Mouse (Mus musculus) layer of hippocampus, adult 9-11 months (tissue): ENCODE data around the gene Fkbp5.
"Not testable (repeated sequence)": the region's sequence is repeated elsewhere in the genome, so short reads cannot be mapped to it uniquely, and the experiment has no call there.

Experiments
- DNase-seq: peaks from one replicate; pipeline ENCODE4 v3.0.0; 2022

Fkbp5 gene

DNA sequence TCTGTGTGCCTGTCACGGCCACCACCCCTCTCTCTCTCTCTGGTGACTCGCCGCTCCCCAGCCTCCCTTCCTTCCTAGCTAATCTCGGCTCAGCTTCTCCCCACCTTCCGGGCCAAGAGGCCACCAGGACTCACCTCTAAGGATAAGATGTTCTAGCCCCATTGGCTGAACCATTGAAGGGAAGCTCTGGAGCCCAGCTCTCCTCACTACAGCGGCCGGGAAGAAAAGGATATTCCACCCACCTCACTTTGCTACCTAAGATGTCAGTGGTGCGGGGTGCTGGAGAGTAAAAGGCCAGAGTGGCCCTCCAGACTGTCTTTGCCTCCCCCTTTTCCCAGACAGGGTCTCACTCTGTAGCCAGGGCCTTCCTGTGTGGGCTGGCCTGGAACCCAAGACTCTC lies 152.2 kb downstream of the Fkbp5 start, which contains the start of gene Tulp1:
Gene Tulp1, minus strand, starts transcription at position 101 of the 400 bp plus-strand sequence.
- DNase-seq: no peak

DNA sequence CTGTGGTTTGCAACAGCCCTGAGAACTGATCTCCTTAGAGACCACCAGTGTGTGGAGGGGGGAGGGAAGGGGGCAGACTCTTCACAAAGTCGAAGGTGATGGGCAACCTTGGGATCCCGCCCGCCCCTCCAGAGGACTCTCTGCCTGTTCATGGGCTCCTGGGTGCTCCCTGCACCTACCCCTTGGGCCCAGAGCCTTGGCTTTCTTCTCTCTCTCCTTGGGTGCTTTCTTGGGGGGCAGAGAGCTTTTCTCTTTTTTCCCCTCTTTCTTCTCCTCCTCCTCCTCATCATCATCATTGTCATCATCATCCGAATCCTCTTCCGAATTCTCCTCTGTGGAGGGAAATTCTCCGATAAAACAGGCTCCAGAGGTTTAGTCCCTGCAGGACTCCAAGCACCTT lies 153.8 kb downstream of the Fkbp5 start:
- no peak for DNase-seq

DNA sequence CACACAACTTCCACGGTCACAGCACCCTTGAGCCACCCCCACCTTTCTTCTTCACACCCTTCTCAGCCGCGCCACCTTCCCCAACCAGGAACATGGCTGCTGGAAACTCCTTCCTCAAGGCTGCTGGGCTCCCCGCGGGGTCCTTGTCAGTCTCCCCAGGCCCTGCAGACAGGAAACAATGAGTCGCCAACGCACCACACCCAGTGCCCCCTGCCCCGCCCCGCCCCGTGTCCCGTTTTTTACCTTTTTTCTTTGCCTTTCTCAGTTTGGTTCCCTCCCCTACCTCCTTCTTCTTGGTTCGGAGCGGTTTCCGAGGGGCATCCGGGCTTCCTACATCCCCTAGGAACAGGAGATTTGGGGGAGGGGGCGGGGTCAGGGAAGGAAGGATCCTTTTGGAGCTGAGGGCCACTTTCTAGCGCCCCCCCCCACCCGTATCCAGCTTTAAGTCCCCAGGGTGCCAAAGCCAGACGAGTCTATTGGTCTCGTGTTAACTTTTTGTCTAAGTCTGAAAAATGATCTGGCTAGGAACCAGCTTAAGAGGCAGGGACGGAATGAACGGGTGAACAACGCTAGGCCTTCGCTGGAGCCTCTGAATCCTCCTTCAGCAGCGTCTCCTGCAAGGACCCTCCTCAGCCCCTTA lies 154.6 kb downstream of the Fkbp5 start:
- DNase-seq: no peak

DNA sequence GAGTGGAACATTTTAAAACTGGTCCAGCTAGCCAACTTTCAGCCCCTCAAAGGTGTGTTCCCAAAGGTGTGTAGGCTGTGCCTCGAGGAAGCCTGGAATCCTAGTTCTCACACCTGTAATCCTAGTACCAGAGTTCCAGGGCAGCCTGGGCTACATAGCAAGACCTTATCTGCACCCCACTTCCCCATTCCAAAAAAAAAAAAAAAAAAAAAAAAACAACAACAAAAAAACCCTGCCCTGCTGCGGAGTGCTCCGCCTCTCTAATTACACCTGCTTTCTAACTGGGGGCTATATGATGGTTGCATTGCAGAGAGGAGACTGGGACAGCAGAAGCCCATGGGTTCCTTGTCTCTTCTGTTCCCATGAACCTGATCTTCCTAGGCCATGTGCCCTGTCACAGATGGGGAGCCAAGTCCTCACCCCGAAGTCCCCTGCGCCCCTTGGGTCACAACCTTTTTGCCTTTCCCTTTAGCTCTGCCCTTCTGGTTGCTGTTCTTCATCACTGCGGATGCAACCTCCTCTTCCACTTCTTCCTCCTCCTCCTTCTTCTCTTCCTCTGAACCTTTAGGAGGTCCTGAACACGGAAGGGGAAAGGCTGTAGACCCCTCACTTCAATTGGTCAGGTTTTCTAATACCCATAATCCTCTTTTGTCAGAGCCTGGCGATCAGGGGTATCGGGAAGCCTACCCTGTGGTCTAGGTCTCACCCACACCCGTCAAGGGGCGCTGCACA lies 155.2 kb downstream of the Fkbp5 start:
- no peak for DNase-seq

DNA sequence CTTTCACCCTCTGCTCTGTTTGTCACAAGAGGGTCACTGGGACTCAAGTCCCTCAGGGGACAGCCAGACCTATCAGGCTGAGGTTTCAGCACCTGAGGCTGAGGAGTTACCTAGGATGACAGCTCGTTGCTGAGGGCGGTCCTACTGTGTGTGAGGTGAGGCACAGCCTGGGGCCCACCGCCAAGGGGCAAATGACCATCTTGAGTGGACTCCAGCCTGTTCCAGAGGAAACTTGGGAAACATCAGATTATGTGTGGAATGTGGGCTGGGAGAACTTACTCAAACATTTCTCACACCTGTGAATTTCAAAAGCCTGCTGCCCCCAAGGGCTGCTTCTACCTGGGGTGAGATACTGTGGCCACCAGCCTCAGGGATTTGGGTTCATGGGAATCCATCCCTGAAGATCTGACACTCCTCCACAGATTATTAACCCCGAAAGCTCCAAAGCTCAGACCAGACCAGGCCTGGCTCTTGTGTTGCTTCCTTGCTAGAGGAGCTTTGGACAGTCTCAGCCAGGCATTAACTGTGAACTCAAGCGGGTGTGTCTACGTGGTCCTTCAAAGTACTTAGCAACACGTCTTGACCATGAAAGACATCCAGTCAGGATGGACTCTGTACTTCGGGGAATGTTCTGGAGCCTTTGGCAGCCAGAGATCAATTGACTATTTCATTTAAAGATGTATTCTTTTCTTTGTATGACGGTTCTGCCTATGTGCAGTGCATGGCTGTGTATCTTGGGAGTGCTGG lies 156.6 kb downstream of the Fkbp5 start:
- no peak for DNase-seq

DNA sequence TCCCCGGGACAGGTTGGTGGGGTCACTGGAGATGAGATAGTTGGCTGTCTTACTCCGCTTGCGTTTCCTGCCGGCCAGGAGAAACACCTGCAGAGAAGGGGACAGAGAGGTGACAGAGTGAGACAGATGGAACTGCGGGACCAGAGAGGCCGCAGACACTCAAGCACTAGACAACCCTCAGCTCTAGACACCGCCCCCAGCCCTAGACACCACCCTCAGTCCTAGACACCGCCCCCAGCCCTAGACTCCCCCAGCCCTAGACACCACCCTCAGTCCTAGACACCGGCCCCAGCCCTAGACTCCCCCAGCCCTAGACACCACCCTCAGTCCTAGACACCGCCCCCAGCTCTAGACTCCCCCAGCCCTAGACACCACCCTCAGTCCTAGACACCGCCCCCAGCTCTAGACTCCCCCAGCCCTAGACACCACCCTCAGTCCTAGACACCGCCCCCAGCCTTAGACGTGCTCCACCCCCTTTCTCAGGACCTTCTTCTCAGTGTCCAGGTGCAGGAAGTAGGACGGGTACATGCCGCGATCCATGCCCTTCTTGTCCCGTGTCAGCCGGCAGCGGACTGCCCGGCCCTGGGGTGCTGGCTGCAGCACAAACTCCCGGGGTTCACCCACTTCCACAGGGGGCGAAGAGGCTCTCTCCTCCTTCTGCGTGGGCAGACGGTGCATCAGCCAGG lies 158.6 kb downstream of the Fkbp5 start:
- DNase-seq: not testable (repeated sequence)

DNA sequence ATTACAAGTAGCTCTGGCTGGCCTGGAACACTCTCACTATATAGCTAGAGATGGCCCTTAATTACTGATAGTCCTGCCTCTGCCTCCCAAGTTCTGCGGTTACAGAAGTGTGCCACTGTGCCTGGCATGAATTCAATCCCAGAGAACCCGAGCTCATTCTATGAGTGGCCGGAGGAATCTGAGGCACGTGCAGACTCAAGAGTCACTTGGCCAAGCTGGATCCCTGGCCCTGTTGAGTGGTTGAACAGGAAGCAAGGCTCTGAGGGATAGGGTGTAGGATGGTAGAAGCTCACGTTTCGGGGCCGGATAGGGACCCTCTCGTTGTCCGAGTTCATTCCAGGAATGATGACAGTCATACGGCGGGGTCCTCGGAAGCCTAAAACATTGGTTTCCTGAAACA lies 161.5 kb downstream of the Fkbp5 start:
- DNase-seq: no peak

DNA sequence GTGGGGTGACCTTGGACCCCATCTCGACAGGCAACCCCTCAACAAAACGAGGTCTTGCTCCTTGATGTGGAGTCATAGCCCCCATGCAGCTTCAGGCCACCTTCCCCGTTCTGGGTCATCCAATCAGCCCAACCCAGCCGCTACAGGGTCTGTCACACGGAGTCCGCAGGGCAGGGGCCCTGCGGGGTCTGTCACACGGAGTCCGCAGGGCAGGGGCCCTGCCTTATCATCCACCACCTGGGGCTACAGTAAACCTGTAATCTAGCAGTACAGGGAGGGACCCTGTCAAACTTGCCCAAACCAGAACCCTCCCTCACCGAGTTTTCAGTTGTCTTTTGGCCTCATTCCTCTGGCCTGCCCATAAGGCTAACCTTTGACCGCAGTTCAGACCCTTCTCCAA lies 165.3 kb downstream of the Fkbp5 start:
- DNase-seq: no peak

DNA sequence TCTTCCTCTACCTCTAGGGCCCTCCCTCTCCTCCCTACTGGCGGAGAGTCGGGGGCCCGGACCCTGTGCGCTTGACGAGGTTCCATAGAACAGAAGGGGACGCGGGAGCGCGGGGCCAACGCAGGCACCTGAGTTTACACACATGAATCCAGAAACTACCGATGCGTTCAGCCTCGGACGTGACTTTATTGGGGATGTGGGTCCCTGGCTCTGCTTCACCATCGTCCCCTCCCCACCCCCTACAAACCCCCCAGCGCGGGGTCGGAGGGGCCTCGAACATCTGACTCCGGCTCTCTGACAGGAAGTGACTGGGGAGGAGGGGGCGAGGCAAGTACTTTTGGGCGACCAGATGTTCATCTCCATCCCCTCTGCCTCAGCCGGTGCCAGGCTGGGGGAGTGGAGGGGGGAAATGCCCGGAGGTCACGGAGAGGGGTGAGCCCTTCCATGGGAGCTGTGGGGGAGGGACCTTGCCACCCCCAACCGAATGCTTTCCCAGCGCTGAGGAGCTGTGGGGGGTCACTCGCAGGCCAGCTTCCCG lies 165.9 kb downstream of the Fkbp5 start:
- no peak for DNase-seq

DNA sequence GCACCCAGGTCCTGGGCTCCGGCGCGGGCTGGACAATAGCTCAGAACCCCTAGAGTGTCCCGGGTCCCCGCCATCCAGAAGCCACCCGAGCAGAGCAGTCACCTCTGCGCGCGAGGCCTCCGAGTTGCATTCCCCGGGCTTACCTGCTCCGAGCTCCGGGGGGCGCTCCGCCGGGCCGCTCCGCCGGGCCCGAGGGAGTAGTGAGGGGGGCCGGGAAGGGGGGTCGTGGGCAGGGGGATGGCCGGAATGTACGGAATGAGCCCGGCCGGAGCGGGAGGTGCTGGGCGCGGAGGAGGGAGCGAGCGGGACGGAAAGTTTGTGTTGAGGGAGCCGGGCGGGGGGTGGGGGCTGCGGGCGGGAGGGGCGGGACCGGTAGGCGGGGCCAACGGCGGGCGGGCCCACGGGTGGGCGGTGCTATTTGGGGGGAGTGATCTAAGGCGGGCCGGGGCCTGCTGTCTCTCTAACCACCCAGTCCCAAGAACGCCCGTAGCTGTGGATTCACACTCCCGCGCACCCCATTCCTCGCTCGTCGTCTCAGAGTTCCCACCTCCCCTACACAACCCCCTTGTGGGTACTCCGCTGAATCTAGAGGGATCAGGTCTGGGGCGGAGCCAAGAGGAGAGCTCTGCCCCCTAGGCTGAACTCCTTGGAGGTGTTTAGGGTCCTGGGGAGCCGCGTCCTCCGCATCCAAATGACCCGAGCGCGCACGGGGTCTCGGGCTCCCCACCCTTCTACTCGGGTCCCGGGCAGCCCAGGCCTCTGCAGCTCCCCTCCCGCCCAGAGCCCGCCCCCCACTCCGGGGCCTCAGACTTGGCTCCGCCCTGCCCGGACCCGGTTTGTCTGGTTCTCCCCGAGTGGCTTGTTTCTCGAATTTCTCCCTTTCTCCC lies 166.6 kb downstream of the Fkbp5 start, which contains the start of gene Tead3:
Gene Tead3, minus strand, starts transcription at position 352 of the 887 bp plus-strand sequence.
- no peak for DNase-seq

DNA sequence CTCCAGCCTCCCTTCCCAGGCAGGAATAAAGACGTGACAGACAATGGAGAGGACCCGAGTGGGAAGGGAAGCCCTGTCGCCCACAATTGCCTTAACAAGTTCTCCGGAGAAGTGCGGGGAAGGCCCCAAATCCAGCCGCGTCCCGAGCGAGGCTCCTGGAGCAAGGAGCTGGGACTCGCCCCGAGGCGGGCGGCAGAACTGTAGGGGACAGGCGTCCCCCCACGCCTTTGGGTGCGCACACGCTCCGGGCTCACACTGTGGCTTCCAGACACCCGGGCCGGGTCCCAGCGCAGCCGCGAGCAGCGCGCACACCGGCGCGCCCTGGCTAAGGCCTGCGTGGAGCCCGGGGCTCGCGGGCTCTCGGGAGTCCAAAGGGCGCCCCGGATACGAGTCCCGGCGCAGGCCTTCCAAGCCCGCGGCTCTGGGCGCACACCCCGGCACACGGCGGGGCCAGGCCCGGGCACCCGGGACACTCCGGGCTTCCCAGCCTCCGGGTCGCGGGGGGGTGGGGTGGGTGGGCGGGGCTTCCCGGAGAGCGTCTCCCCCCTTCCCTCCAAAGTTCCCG lies 167.3 kb downstream of the Fkbp5 start:
- DNase-seq: no peak

DNA sequence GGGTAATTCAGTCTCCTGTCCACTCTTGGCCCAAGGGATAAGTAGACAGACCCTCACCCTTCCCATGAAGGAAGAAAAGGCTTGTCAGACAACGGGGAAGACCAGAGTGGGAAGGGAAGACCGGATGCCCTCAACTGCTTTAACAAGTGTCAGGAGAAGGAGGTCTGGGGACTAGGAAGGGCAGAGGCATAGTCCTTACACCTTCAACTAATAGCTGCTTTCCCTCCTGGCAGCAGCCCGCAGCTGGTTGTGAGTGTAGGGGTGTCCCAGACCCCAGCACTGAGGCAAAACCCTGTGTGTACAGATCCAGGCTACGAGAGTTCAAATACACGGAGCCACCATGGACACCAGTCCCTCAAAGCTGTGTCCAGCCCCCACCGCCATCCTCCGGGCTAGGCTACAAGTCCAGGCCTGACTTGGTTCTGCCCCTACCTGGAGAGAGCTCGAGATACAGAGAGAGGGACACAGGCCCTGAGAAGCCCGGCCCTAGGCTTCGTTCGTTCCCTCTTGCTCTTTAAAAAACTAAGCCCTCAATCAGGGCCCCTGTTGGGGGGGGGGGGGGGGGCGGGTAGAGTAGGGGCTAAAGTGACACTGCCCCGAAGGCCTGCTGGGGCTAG lies 168.0 kb downstream of the Fkbp5 start:
- DNase-seq: no peak
